Mouse (Mus musculus) lung, postnatal 0 days (tissue): ENCODE measurements around the gene Dmrt3. TPM values are rescaled to one million over a fixed set of nuclear protein-coding genes. Genes with fewer than 3 reads are reported as not detected.

Experiments
- ATAC-seq: fragments of 200-750 bp; cut with Nextera tagmentation; 2 replicates; pipeline ENCODE4 v1.8.0; 2017; ENCODE audit warnings: moderate library complexity
- DNase-seq: peaks from one replicate; pipeline ENCODE4 v3.0.0-alpha.2; 2016; ENCODE audit warnings: low spot score
- H3K27ac ChIP-seq: fragments of 300-500 bp; sonication (generic); 2 replicates; pipeline ENCODE4 v1.5.1; 2014; ENCODE audit warnings: antibody characterized with exemption, mild to moderate bottlenecking, low read length, mixed read lengths
- H3K27me3 ChIP-seq: fragments of 300-500 bp; sonication (generic); replicated peaks from 2 replicates; pipeline ENCODE4 v1.6.1; 2014; ENCODE audit warnings: low read length, mixed read lengths; ENCODE audit not compliant: insufficient read depth
- H3K36me3 ChIP-seq: fragments of 300-500 bp; sonication (generic); 2 replicates; pipeline ENCODE4 v1.6.1; 2014; ENCODE audit warnings: low read length, mixed read lengths; ENCODE audit not compliant: insufficient read depth
- H3K4me1 ChIP-seq: fragments of 300-500 bp; sonication (generic); 2 replicates; pipeline ENCODE4 v1.6.1; 2014; ENCODE audit warnings: antibody characterized with exemption, low read depth, low read length, mixed read lengths; ENCODE audit not compliant: insufficient read depth
- H3K4me2 ChIP-seq: fragments of 300-500 bp; sonication (generic); replicated peaks from 2 replicates; pipeline ENCODE4 v1.6.1; 2014; ENCODE audit warnings: low read depth, mild to moderate bottlenecking, low read length, moderate library complexity, mixed read lengths
- H3K4me3 ChIP-seq: fragments of 300-500 bp; sonication (generic); 2 replicates; pipeline ENCODE4 v1.5.1; 2014; ENCODE audit warnings: low read depth, low read length
- H3K9ac ChIP-seq: fragments of 300-500 bp; sonication (generic); replicated peaks from 2 replicates; pipeline ENCODE4 v1.6.1; 2014; ENCODE audit warnings: low read depth, mild to moderate bottlenecking
- H3K9me3 ChIP-seq: fragments of 300-500 bp; sonication (generic); 2 replicates; pipeline ENCODE4 v1.6.1; 2016; ENCODE audit warnings: low read length, mixed read lengths
- CTCF ChIP-seq: IDR thresholded peaks from 2 replicates; pipeline ENCODE4 v1.5.1; 2016; ENCODE audit warnings: antibody characterized with exemption, mild to moderate bottlenecking
- EP300 ChIP-seq: IDR thresholded peaks from 2 replicates; pipeline ENCODE4 v1.6.1; 2016; ENCODE audit warnings: antibody characterized with exemption, mild to moderate bottlenecking, control low read depth
- WGBS: fragments of 180-500 bp; shearing (Covaris S2); extraction: QIAGEN DNeasy Blood & Tissue Kit; methylation state at CpG from one replicate; pipeline ENCODE4 v1.1.7; 2014; 5-methylcytosine and 5-hydroxymethylcytosine counted together
- polyA plus RNA-seq: library from polyadenylated mRNA; unstranded; fragments of >200 nt; fragmentation: Nextera tagmentation; extraction: Ambion mirVana; gene quantifications from 2 replicates; pipeline ENCODE4 v1.2.1, GENCODE M21; 2015

Gene Dmrt3
- polyA plus RNA-seq, 1 experiment from 2014 or later = 0.07 TPM

DNA sequence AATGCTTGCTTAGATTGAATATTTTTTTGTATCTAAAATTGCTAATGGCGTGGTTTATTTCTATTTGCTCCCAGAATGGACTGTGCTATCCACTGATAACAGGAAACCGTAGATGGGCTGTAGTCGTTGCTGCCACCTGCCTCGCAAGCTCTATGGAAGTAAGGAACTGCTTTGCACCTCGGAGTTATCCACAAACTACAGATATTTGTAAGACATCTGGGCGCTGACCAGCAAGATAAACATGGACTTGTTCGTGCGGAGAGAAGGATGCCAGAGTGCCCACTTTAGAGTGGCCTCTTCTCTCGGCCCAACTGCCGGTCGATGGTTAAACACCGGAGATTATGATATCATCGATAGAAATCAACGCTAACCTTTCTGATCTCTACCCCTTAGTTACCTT is 61.6 kb downstream of the Dmrt3 start:
- DNase-seq (no peak), ATAC-seq (no peak)
- Histone ChIP-seq H3K9me3 (no peaks in the 10 kb centered on the region), H3K36me3 (no peaks in the 10 kb centered on the region), H3K9ac (no peak overlapping the region), H3K27me3 (peaks cover 92% of the 10 kb centered on the region), H3K4me3 (peak overlapping the region; percentile 35), H3K4me1 (no peaks in the 10 kb centered on the region; the same call in 1 of the 2 replicates), H3K4me2 (peak overlapping the region; percentile 59), H3K27ac (no peak overlapping the region)
- no peak for TF ChIP-seq EP300
- TF ChIP-seq CTCF = no peak
- 2% methylated on average over 14 of the region's 14 CpGs for WGBS

- no peaks in the 10 kb centered on the region for H3K36me3 ChIP-seq
- H3K4me1 ChIP-seq = no peaks in the 10 kb centered on the region; the same call in 1 of the 2 replicates
- peak; percentile 74 for DNase-seq
- peak within 1 kb of the TSS; percentile 59 for H3K4me2 ChIP-seq
- WGBS = under 1% methylated on average over 43 of the region's 44 CpGs
- no peaks in the 10 kb centered on the region for H3K9me3 ChIP-seq
- no peak within 1 kb of the TSS for H3K27ac ChIP-seq
- H3K27me3 ChIP-seq = peaks cover 86% of the 10 kb centered on the region
- no peak within 1 kb of the TSS for H3K9ac ChIP-seq
- peak; percentile 95 for ATAC-seq
- TF ChIP-seq CTCF (no peak), EP300 (no peak)
- H3K4me3 ChIP-seq = peak within 1 kb of the TSS; percentile 35
Measured at GRCm38 (mm10) chr19:25672101-25672950, 62.2 kb downstream of the Dmrt3 start, which contains the start of gene Dmrt2. Gene Dmrt2 (plus strand): TSS chr19:25672411.

Other genes with a start within 250 kb of the Dmrt3 start
- not detected in 2 replicates for gene Dmrt1, start 104.7 kb upstream of the Dmrt3 start, polyA plus RNA-seq
- 0.18 and 0.20 TPM in 2 replicates for gene Dmrt2, start 62.1 kb downstream of the Dmrt3 start, polyA plus RNA-seq